Mouse (Mus musculus) lung, postnatal 36 days (tissue): ENCODE results near the gene Ablim2.

Source experiments
- DNase-seq: peaks from one replicate; pipeline ENCODE4 v3.0.0; 2022; ENCODE audit warnings: mixed read lengths

Ablim2 gene

GRCm38 (mm10) chr5:35770891-35771663, 13.4 kb downstream of the Ablim2 start:
- no peak for DNase-seq

GRCm38 (mm10) chr5:35773274-35774136, 15.8 kb downstream of the Ablim2 start:
- DNase-seq, result no peak

GRCm38 (mm10) chr5:35774137-35774424, 16.4 kb downstream of the Ablim2 start:
- no peak for DNase-seq

GRCm38 (mm10) chr5:35781116-35781515, 23.4 kb downstream of the Ablim2 start:
- no peak for DNase-seq

- no peak for DNase-seq
These were observed 25.0 kb downstream of the Ablim2 start for GRCm38 (mm10) chr5:35782648-35783180.

GRCm38 (mm10) chr5:35785853-35786252, 28.2 kb downstream of the Ablim2 start:
- no peak for DNase-seq

- DNase-seq, result no peak
These were observed 30.2 kb downstream of the Ablim2 start for GRCm38 (mm10) chr5:35787847-35788246.

GRCm38 (mm10) chr5:35788719-35789118, 31.0 kb downstream of the Ablim2 start:
- DNase-seq, result no peak

- no peak for DNase-seq
These were observed 32.0 kb downstream of the Ablim2 start for GRCm38 (mm10) chr5:35789697-35790096.

GRCm38 (mm10) chr5:35790387-35791065, 32.8 kb downstream of the Ablim2 start:
- DNase-seq, result no peak

- DNase-seq, result no peak
These were observed 36.3 kb downstream of the Ablim2 start for GRCm38 (mm10) chr5:35793971-35794370.

- DNase-seq, result no peak
These were observed 37.3 kb downstream of the Ablim2 start for GRCm38 (mm10) chr5:35794942-35795341.

- DNase-seq, result peak; percentile 68
These were observed 37.9 kb downstream of the Ablim2 start for GRCm38 (mm10) chr5:35795481-35796048.

- no peak for DNase-seq
These were observed 38.5 kb downstream of the Ablim2 start for GRCm38 (mm10) chr5:35796136-35796535.

GRCm38 (mm10) chr5:35799090-35799489, 41.4 kb downstream of the Ablim2 start:
- DNase-seq, result no peak

- no peak for DNase-seq
These were observed 45.7 kb downstream of the Ablim2 start for GRCm38 (mm10) chr5:35803416-35803815.

- DNase-seq, result no peak
These were observed 47.0 kb downstream of the Ablim2 start for GRCm38 (mm10) chr5:35804685-35805084.

GRCm38 (mm10) chr5:35805209-35805608, 47.5 kb downstream of the Ablim2 start:
- DNase-seq, result no peak

GRCm38 (mm10) chr5:35807018-35807417, 49.3 kb downstream of the Ablim2 start:
- no peak for DNase-seq

- no peak for DNase-seq
These were observed 52.8 kb downstream of the Ablim2 start for GRCm38 (mm10) chr5:35810526-35810925.

- DNase-seq, result no peak
These were observed 54.1 kb downstream of the Ablim2 start for GRCm38 (mm10) chr5:35811639-35812295.

- DNase-seq, result no peak
These were observed 56.8 kb downstream of the Ablim2 start for GRCm38 (mm10) chr5:35814334-35814941.
